Mouse (Mus musculus) liver, embryonic 14.5 days (tissue): ENCODE measurements around the gene Thsd1.

ENCODE experiments used
- CTCF ChIP-seq: IDR thresholded peaks from 2 replicates; pipeline ENCODE4 v1.5.1; 2016; ENCODE audit warnings: antibody characterized with exemption, low read depth, control low read depth
- EP300 ChIP-seq: IDR thresholded peaks from 2 replicates; pipeline ENCODE4 v1.6.1; 2016; ENCODE audit warnings: antibody characterized with exemption, low read depth

DNA sequence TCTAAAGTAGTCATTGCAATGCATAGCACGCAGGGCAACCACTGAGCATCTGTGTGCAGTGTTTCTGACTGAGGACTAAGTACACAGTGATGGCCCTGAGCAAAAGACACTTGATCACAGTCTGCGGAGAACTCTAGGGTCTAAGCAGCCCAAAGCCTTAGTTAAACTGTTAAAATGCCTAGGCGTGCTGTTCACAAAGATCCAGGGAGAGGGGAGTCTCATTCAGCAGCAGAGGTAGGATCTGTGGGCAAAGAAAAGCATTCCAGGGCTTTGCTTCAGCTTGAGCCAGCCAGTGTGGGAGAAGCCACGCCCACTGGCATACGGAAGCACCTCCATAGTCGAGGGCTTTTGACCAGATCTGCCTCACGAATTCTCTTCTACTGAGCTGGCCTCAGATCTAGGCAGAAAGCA is 75.8 kb downstream of the Thsd1 start:
- TF ChIP-seq CTCF (no peak), EP300 (no peak)
